ENCODE assay signal across 19 mouse cellular contexts in the genomic region with DNA sequence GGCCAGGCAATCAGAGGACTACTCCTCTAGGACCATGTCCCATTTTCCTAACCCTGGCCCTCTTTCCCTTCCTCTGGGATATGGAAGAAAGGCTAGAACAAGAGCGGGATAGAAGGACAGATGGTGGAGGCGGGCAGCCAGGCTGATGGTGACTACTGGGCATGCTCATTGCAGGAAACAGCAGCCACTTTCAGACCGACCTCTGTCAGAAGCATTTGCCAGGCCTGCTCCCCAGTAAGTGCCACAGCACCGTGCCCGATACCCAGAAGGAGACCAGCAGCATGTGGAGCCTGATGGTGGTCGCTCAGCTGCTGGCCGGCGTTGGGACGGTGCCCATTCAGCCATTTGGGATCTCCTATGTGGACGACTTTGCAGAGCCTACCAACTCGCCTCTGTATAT. TPM values are rescaled to one million over a fixed set of nuclear protein-coding genes. Genes with fewer than 3 reads are reported as not detected.
DNase-seq lines count a peak whose midpoint lies in the region; ATAC-seq and TF ChIP-seq lines count a peak whose summit lies in the region.
"Had no signal": no experiment of that assay in that cellular context is flagged by ENCODE, and none has a peak within 500 bp of the region (broad histone marks: within the 10 kb centered on the region; RNA-seq: fewer than 3 reads in every experiment).

No protein-coding gene starts in this region.

- no peak for TF ChIP-seq CTCF in forebrain, postnatal 0 days (IDR thresholded peaks at IDR 0.05; ENCODE audit: low read depth)
- TF ChIP-seq CTCF in midbrain, postnatal 0 days (IDR thresholded peaks at IDR 0.05), result no peak

- H3K36me3 ChIP-seq in forebrain, postnatal 0 days (ENCODE audit: insufficient read depth), result no peaks in the 10 kb centered on the region
- no peaks in the 10 kb centered on the region for H3K36me3 ChIP-seq in forebrain, embryonic 12.5 days (replicated peaks)
- no peaks in the 10 kb centered on the region for H3K36me3 ChIP-seq in midbrain, postnatal 0 days (ENCODE audit: insufficient read depth, low read length)
- H3K36me3 ChIP-seq in midbrain, embryonic 14.5 days (ENCODE audit: control insufficient read depth, insufficient read depth, low read length), result no peaks in the 10 kb centered on the region
- H3K36me3 ChIP-seq: heart, embryonic 13.5 days had no signal

- no peak overlapping the region for H3K9ac ChIP-seq in forebrain, postnatal 0 days
- H3K9ac ChIP-seq in forebrain, embryonic 12.5 days, result no peak overlapping the region
- H3K9ac ChIP-seq in midbrain, postnatal 0 days (replicated peaks; ENCODE audit: low read length, poor library complexity, severe bottlenecking), result no peak overlapping the region
- H3K9ac ChIP-seq in midbrain, embryonic 14.5 days (replicated peaks; ENCODE audit: low read length), result no peak overlapping the region
- H3K9ac ChIP-seq: heart, embryonic 13.5 days; liver, postnatal 0 days had no signal

- WGBS in forebrain, postnatal 0 days, result 75% methylated on average over 11 of the region's 11 CpGs
- 91% methylated on average over 11 of the region's 11 CpGs for WGBS in forebrain, embryonic 12.5 days
- WGBS in midbrain, postnatal 0 days, result 89% methylated on average over 11 of the region's 11 CpGs
- 87% methylated on average over 11 of the region's 11 CpGs for WGBS in midbrain, embryonic 14.5 days

- no peak overlapping the region for H3K4me2 ChIP-seq in forebrain, postnatal 0 days (ENCODE audit: low read depth)
- no peak overlapping the region for H3K4me2 ChIP-seq in forebrain, embryonic 12.5 days
- H3K4me2 ChIP-seq in midbrain, postnatal 0 days (ENCODE audit: low read depth, low read length, poor library complexity, severe bottlenecking), result no peak overlapping the region
- H3K4me2 ChIP-seq in midbrain, embryonic 14.5 days (ENCODE audit: low read length), result no peak overlapping the region
- H3K4me2 ChIP-seq: heart, embryonic 13.5 days had no signal

- DNase-seq in forebrain, postnatal 0 days, result no peak
- peak; percentile 71 for DNase-seq in midbrain, postnatal 0 days (ENCODE audit: low spot score)
- no peak for DNase-seq in midbrain, embryonic 14.5 days
- peak; percentile 86 to 88 for DNase-seq in cerebellum, postnatal 10 days
- no peak for DNase-seq in MN1 (ENCODE audit: low spot score)
- no peak for DNase-seq in kidney, adult 8-10 months
- DNase-seq: adrenal gland, postnatal 36 days; B cell, adult 2 months; gastrocnemius, postnatal 36 days; heart, postnatal 36 days; liver; liver, postnatal 0 days; thymus, postnatal 4 days had no signal

- H3K9me3 ChIP-seq in forebrain, postnatal 0 days (ENCODE audit: low read length), result no peaks in the 10 kb centered on the region
- no peaks in the 10 kb centered on the region for H3K9me3 ChIP-seq in forebrain, embryonic 12.5 days
- H3K9me3 ChIP-seq in midbrain, postnatal 0 days (ENCODE audit: low read length), result no peaks in the 10 kb centered on the region
- no peaks in the 10 kb centered on the region for H3K9me3 ChIP-seq in midbrain, embryonic 14.5 days (ENCODE audit: control insufficient read depth, low read length)
- H3K9me3 ChIP-seq: heart, embryonic 13.5 days had no signal

- peak; percentile 23; the same call in 1 of the 2 replicates for ATAC-seq in forebrain, postnatal 0 days
- ATAC-seq in forebrain, embryonic 12.5 days (ENCODE audit: low FRiP score), result no peak
- no peak; the same call in 1 of the 2 replicates for ATAC-seq in midbrain, postnatal 0 days (ENCODE audit: low FRiP score)
- ATAC-seq in midbrain, embryonic 14.5 days (ENCODE audit: low FRiP score, low TSS enrichment), result no peak
- ATAC-seq: activated CD4-positive, CD25-positive, alpha-beta regulatory T cell, adult 4 months; intestine, embryonic 16.5 days; liver, postnatal 0 days; Patski had no signal

- no peak overlapping the region for H3K4me3 ChIP-seq in forebrain, postnatal 0 days (ENCODE audit: low read depth, low read length)
- H3K4me3 ChIP-seq in forebrain, embryonic 12.5 days (replicated peaks), result no peak overlapping the region
- H3K4me3 ChIP-seq in midbrain, postnatal 0 days (ENCODE audit: low read depth, low read length), result no peak overlapping the region
- no peak overlapping the region for H3K4me3 ChIP-seq in midbrain, embryonic 14.5 days (replicated peaks; ENCODE audit: low read depth, low read length)
- H3K4me3 ChIP-seq: heart, embryonic 13.5 days had no signal

- H3K27me3 ChIP-seq in forebrain, postnatal 0 days (ENCODE audit: insufficient read depth, low read length), result no peaks in the 10 kb centered on the region
- no peaks in the 10 kb centered on the region for H3K27me3 ChIP-seq in forebrain, embryonic 12.5 days
- H3K27me3 ChIP-seq in midbrain, postnatal 0 days (ENCODE audit: insufficient read depth, low read length), result no peaks in the 10 kb centered on the region
- no peaks in the 10 kb centered on the region for H3K27me3 ChIP-seq in midbrain, embryonic 14.5 days (ENCODE audit: control insufficient read depth, insufficient read depth, low read length)
- H3K27me3 ChIP-seq: Patski had no signal

- H3K4me1 ChIP-seq in forebrain, postnatal 0 days (ENCODE audit: insufficient read depth), result no peaks in the 10 kb centered on the region
- no peaks in the 10 kb centered on the region for H3K4me1 ChIP-seq in forebrain, embryonic 12.5 days
- H3K4me1 ChIP-seq in midbrain, postnatal 0 days (ENCODE audit: insufficient read depth, low read length), result no peaks in the 10 kb centered on the region
- H3K4me1 ChIP-seq in midbrain, embryonic 14.5 days (ENCODE audit: control insufficient read depth, insufficient read depth, low read length), result no peaks in the 10 kb centered on the region

- 0 out of 2 replicates have a peak overlapping the region, but pooled peaks have one; percentile 5 for H3K27ac ChIP-seq in forebrain, postnatal 0 days (ENCODE audit: low read depth, low read length)
- no peak overlapping the region for H3K27ac ChIP-seq in forebrain, embryonic 12.5 days
- H3K27ac ChIP-seq in midbrain, postnatal 0 days (ENCODE audit: low read depth, low read length), result no peak overlapping the region
- H3K27ac ChIP-seq in midbrain, embryonic 14.5 days (replicated peaks; ENCODE audit: low read depth, low read length), result no peak overlapping the region
- H3K27ac ChIP-seq: heart, embryonic 13.5 days; kidney, postnatal 0 days had no signal

RNA-seq across cellular contexts. Expression of a gene that starts 43.9 kb away (rescaled TPM):
- total RNA-seq in forebrain, postnatal 0 days (2014; rRNA removed), result 120 and 145 TPM in 2 replicates
- 81.0 and 133 TPM in 2 replicates for polyA plus RNA-seq in forebrain, postnatal 0 days (2015; fragmentation: Nextera tagmentation; extraction: Ambion mirVana)
- polyA plus RNA-seq in forebrain, embryonic 12.5 days (2016; fragmentation: Nextera tagmentation; extraction: Ambion mirVana), result 35.8 and 41.8 TPM in 2 replicates
- total RNA-seq in midbrain, postnatal 0 days (2014; rRNA removed), result 228 and 249 TPM in 2 replicates
- 157 and 162 TPM in 2 replicates for polyA plus RNA-seq in midbrain, postnatal 0 days (2015; fragmentation: Nextera tagmentation; extraction: Ambion mirVana)
- 64.2 and 93.4 TPM in 2 replicates for polyA plus RNA-seq in midbrain, embryonic 14.5 days (2014; fragmentation: Nextera tagmentation; extraction: Ambion mirVana)

Comparison
In these comparisons a context has a peak if more than half of its experiments do, and no peak if none do; other contexts are left out.
1. DNase-seq: peak in midbrain, postnatal 0 days (single experiment) and cerebellum, postnatal 10 days (2 of 2); none in forebrain, postnatal 0 days (single experiment), midbrain, embryonic 14.5 days (single experiment), MN1 (single experiment) and kidney, adult 8-10 months (0 of 2).